In genomic region chr9:111271434-111272160, GRCm38 (mm10) we compare ENCODE assay signal across 8 mouse cellular contexts. TPM values are rescaled to one million over a fixed set of nuclear protein-coding genes. Genes with fewer than 3 reads are reported as not detected.
A peak's percentile ranks its signal among the peaks of the same experiment; 100 is the strongest.
DNase-seq lines count a peak whose midpoint lies in the region; ATAC-seq lines count a peak whose summit lies in the region.

TSS of gene Mlh1 (minus strand) at chr9:111271791.
TSS of gene Epm2aip1 (plus strand) at chr9:111271929.

- peak; percentile 100 for DNase-seq in MEL-GATA-1-ER (ENCODE audit: extremely low read depth, low read depth)
- DNase-seq in cerebellum, adult 8-10 months: peak; percentile 99
- peak; percentile 100 for DNase-seq in forelimb bud, embryonic 11.5 days (ENCODE audit: low read depth, low spot score)
- DNase-seq in layer of hippocampus, adult 9-10 months (ENCODE audit: low spot score): peak; percentile 90
- DNase-seq in ovary, postnatal 10 days (ENCODE audit: low spot score): peak; percentile 94
- DNase-seq in thymus, postnatal 10 days (ENCODE audit: low spot score in 2 of 2): peak; percentile 98

- H3K4me1 ChIP-seq in lung, embryonic 16.5 days (replicated peaks; ENCODE audit: control insufficient read depth, insufficient read depth, low read length): peaks cover 33% of the 10 kb centered on the region

- under 1% methylated on average over 63 of the region's 64 CpGs for WGBS in lung, embryonic 16.5 days

- peak within 1 kb of the TSS; percentile 97 for H3K9ac ChIP-seq in lung, embryonic 16.5 days (ENCODE audit: low read length)

- peaks cover 3% of the 10 kb centered on the region; the same call in 1 of the 2 replicates for H3K36me3 ChIP-seq in lung, embryonic 16.5 days (ENCODE audit: control insufficient read depth, insufficient read depth, low read length)

- peak within 1 kb of the TSS; percentile 98 for H3K27ac ChIP-seq in lung, embryonic 16.5 days (ENCODE audit: low read length)

- peak within 1 kb of the TSS; percentile 83 for H3K4me2 ChIP-seq in lung, embryonic 16.5 days (ENCODE audit: low read depth, low read length)

- ATAC-seq in hematopoietic stem cell, adult 5-6 weeks (replicated peaks in 1 of 2; ENCODE audit: insufficient read depth in 1 of 2, low FRiP score in 2 of 2, low TSS enrichment in 1 of 2, low read depth in 1 of 2, poor library complexity in 2 of 2, severe bottlenecking in 2 of 2): peak; percentile 94 to 96
- ATAC-seq in lung, embryonic 16.5 days (ENCODE audit: low read depth): peak; percentile 99

- H3K4me3 ChIP-seq in lung, embryonic 16.5 days (ENCODE audit: low read length): peak within 1 kb of the TSS; percentile 98

- no peaks in the 10 kb centered on the region for H3K27me3 ChIP-seq in lung, embryonic 16.5 days (ENCODE audit: control insufficient read depth, insufficient read depth, low read depth, low read length)

- H3K9me3 ChIP-seq in lung, embryonic 16.5 days (ENCODE audit: control insufficient read depth, low read length): no peaks in the 10 kb centered on the region

RNA-seq across cellular contexts. Expression of gene Mlh1, which starts in this region (rescaled TPM):
- 61.1 and 65.1 TPM in 2 replicates for total RNA-seq in hematopoietic stem cell, adult 5-6 weeks (2017)
- polyA plus RNA-seq in lung, embryonic 16.5 days (2015; fragmentation: Nextera tagmentation; extraction: Ambion mirVana): 35.0 and 37.3 TPM in 2 replicates

RNA-seq across cellular contexts. Expression of gene Epm2aip1, which starts in this region (rescaled TPM):
- total RNA-seq in hematopoietic stem cell, adult 5-6 weeks (2017): 16.5 and 42.1 TPM in 2 replicates
- polyA plus RNA-seq in lung, embryonic 16.5 days (2015; fragmentation: Nextera tagmentation; extraction: Ambion mirVana): 24.2 and 24.4 TPM in 2 replicates

Comparison
In these comparisons a context has a peak if more than half of its experiments do, and no peak if none do; other contexts are left out.
1. Peak in every context shown above with its lines: DNase-seq, ATAC-seq, H3K4me3 ChIP-seq and H3K27ac ChIP-seq.